Mouse (Mus musculus) kidney, adult 9 months (tissue): ENCODE data around the gene Hes5.
A peak's percentile ranks its signal among the peaks of the same experiment; 100 is the strongest.

Experiments
- DNase-seq: peaks from one replicate; pipeline ENCODE4 v3.0.0; 2022

The Hes5 gene

DNA sequence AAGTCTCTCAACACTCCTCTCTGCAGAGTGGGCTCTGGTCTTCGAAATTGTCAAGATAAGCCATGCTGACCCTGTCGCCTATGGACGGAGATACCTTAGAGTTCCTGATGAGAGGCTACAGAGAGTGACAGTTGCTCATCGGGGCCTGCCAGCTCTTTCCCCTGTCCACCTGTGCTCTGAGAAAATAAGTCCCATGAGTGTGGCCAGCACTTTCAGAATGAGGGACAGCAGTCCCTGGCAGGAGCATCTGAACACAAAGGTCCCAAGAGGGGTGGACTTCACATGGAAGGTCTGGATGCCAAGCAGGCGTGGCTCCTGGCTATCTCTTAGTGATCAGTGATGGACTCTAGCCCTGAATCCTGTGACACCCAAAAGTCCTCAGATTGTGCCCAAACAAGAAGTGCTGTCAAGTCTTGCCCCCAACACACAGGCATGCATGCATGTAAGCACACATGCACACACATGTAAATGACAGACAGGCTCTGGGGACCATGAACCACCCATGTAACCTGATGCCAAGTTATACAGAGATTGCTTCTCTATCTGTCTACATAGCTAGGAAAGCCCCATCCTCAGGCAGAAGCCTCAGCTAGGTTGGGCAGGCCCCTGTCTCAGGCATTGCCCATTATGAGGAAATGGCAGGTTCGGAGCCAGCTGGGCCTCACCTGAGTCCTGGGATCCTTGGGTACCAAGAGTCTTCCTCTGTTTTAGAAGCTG lies 17.2 kb upstream of the Hes5 start:
- no peak for DNase-seq

DNA sequence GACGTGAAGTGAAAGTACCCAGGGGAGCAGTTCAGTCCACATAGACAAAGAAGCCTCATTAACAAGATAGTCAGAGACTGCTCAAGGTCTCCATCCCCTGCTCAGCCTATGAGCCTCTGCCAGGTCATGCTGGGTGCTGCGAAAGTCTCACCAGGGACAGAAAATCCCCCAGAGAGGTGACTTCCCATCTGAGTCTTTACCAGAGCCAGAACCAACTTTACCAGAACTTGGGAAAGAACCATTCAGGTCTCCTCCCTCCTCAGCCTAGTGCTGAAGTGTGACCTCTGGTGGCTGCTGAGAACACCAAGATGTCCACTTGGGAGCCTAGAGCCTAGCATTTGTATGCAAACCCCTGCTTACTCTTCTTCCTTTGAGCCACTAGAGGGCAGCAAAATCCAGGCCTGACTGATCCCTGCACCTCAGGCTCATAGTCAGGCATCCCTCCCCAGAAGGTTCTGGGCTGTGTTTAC lies 16.6 kb upstream of the Hes5 start:
- peak; percentile 91 for DNase-seq

DNA sequence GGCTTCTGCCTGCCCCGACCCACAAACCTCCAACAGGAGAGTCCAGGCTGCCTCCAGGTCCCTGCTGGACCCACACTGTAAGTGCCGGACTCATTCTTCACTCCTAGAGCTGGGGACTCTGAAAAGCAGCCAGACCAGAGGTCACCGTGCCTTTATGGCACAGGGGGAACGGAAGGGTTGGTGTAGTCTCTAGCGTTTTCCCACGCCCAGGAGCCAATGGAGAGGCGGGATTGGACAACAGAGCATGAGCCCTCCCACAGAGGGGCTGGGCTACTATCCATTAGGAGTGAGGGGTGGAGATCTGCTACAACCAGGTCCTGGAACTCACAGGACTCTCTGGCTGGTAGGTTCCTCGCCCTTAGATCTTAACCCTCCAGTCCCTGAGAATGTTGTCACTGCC lies 14.4 kb upstream of the Hes5 start:
- peak; percentile 89 for DNase-seq

DNA sequence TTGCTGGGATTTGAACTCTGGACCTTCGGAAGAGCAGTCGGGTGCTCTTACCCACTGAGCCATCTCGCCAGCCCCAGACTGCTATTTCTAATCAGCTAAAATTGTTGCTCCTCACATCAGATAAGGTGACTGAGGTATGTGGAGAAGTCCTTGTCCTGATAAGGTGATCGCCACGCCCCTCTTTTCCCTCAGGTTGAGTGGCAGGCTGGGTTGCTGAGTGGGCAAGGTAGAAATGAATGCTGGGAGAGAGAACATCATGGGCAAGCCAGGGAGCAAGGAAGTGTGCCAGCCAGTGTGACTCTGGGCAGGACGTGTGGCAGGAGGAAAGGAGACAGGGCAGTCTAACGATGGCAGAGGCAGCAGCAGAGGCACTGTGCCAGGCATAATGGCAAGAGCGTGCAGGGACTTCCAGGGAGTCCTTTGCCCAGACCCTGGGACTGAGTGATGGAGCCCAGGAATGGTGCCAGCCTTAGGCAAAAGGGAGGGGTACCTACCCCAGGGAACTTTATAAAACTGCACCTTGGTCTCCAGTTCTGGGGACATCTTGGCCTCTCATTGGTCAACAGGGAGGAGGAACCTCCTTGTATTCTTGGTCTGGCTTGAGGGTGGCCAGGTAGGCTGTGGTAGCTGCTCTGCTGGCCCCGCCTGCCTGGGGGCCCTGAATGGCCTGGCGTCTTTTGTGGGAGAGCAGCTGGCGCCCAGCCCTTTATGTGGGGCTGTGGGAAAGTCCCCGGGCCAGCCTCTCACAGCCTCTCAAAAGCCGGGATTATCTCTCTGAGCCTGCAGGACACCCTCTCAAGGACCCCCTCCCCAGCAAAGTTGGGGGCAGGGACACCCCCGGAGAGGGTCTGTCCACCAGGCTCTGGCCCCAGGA lies 12.4 kb upstream of the Hes5 start:
- no peak for DNase-seq

DNA sequence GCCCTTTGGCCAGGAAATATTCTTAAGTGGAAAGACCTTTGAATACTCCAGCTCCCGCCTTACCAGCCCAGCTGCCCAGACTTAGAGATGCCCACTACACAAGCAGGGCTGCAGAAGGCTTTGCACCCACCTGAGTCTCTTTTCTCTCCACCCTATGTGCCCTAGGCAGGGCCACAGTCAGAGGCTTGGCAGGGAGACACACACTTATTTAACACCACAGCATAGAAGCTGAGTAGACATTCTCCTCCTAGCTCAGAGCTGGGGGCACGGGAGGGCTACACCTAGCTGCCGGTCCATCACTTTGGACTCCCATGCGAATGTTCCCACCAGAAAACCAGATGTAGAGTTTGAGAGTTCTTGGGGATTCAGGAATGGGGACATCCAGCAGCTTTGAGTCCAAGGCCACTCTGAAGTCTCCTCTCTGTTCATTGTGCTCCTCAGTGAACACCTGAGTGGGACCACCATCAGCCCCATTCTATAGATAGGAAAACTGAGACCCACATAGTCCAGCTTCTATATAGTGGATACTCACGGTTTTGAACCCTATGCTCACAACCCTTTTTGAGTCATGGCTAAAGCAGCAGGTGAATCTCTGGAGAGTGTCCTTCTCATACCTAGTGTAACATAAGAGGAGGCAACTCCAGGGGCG lies 11.7 kb upstream of the Hes5 start:
- no peak for DNase-seq

DNA sequence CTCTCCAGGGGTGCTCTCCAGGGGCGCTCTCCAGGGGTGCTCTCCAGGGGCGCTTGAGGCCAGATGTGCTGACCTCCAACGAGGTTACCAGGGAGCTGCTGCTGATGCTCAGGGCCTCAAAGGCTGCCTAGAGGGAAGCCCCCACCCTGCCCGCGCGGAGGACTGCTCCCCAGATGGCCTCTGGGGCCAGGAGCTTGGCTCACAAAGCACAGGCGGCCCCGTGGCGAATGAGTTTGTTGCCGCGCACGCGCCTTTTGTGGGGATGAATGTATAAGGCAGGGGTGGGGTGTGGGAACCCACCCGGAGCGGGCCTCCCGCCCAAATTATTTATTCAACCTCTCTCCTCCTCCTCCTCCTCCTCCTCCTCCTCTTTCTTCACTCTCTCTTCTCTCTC lies 11.1 kb upstream of the Hes5 start:
- DNase-seq, result no peak

DNA sequence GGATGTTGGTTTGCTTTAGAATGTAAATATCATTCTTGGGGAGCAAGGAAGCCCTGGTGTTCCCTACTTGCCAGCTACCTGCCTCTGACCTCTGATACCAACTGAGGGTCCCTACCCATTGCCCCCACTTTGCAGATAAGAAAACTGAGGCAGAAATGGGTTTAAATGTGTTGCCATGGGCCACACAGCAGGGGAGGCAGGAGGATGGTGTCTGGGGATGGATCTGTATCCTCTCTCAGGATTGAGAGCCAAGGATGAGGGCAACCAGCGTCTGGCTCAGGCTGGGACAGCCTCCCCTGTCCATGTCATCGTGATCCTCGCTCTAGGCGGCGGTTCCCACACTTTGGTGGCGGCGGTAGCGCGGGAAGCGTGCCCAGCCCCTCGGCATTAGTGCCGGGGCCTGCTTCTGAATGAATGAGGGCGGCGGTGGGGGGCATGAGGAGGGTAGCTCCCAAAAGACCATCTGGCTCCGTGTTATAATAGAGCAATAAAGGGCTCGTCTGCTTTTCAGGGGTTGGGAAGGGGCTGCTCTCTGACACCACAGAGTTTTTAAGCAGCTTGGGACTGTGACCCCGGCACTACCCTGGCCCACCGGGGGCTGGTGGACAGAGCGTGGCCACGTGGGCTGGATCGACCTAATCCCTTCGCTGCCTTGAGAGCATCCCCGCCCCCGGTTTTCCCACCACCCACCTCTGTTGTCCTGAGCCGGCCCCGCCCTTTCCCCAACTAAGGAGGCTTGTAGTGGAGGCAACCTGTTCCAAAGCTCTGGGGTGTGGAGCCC lies 8.1 kb upstream of the Hes5 start:
- DNase-seq, result no peak

DNA sequence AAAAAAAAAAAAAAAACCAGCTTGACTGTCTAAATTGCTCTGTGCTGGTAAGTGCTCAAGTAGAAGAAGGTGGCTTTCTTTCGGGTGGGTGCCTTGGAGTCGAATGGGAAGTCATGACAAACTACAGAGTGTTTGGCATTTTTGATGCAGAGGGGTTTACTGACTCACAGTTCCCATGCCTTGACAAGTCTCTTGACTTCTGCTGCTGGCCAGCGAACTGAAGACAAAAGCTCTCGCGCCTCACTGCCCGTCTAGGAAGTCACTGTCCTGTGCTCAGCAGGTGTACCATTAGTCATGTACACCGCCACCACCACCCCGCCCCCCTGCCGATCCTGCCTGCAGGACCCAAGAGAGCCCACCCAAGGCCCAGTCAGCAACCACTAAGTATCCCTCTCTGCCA lies 4.1 kb upstream of the Hes5 start:
- no peak for DNase-seq

DNA sequence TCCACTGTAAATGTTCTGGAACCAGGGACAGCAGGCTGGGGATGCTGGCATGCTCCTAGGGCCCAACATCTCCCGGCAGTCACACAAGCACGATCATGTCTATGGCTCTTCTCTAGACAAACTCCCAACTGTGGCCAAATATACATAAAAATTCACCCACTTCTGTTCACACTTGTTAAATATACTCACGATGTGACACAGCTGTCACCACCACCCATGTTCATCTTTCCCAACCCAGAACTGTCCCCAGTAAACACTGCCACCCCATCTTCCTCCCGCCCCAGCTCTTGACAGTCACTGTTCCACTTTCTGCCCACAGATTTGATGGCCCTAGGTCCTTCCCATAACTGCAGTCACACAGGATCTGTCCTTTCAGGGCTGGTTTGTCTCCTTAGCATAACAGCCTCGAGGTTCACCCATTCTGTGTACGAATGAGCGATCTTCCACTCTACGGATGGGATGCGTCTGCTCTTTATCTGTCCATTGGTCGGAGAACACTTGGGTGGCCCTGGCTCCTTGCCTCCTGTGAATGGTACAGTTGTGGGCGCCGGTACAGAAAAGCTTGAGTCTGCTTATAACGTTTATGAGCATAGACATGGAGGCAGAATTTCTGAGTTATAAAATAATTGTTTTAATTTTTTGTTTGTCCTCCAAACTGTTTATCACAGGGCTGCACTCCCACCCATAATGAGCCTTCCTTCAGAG lies 3.3 kb upstream of the Hes5 start:
- no peak for DNase-seq

DNA sequence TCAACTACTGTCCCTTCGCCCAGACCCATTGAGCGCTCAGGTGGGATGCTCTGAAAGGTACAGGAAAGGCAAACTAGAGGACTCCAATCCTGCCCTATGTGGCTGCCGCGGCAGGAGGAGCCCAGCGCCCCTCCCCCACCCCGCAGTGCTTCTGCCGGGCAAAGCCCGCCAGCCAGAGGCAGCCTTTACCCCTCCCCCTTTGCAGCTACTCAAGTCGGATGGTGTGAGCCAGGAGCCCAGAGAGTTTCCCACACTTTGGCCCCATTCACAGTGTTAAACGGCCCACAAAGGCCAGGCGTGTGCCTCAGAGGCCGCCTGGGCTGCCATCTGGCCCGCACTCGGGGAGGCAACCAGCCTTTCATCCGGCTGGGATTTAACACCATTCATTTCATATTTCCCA lies 2.6 kb upstream of the Hes5 start:
- DNase-seq, result no peak

DNA sequence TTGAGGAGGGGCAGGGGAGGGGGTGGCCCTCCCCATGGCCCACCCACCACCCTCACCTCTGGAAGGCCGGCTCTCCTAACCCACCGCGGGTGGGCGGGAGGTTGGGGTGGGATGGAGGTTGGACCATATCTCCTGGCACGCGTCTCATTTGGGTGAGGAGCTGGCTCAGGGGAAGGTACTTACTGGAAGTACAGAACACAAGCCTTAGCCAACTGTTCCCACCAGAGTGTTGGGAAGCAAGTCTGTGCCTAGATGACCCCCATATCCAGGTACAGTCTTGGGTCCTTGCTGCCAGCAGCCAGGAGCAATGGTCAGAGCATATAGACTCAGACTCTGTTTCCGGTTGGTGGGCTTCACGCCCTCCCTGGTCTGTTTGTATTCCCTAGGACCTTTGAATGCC lies 2.1 kb upstream of the Hes5 start:
- no peak for DNase-seq

DNA sequence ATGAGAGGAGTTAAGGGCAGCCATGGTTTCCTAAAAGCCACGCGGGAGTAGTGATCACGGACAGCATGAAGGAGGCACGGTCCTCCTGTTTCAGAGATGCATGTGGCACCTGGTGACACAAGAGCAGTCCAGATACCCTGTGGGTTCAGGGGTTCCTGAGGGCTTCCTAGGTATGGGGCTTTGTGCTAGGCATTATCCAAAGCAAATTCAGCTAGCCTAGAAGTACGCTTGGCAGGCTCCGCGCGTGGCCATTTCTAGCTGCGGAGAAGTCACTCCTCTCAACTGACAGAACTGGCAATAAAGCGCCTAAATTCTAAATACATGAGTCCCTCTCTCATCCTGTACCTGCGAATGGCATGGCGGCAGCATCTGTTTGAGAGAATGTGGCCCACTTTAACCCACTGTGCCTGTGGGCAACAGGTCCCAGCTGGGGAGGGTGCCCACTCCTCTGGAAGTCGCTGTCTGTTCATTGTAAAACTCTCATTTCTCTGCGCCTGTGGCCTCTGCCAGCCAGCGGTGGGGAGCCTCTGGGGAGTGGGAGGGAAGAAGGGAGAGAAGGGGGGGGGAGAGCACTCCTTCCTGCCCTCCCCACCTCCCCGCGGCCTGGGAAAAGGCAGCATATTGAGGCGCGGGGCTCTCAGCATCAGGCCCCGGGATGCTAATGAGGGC lies 568 bp upstream of the Hes5 start:
- DNase-seq, result no peak

DNA sequence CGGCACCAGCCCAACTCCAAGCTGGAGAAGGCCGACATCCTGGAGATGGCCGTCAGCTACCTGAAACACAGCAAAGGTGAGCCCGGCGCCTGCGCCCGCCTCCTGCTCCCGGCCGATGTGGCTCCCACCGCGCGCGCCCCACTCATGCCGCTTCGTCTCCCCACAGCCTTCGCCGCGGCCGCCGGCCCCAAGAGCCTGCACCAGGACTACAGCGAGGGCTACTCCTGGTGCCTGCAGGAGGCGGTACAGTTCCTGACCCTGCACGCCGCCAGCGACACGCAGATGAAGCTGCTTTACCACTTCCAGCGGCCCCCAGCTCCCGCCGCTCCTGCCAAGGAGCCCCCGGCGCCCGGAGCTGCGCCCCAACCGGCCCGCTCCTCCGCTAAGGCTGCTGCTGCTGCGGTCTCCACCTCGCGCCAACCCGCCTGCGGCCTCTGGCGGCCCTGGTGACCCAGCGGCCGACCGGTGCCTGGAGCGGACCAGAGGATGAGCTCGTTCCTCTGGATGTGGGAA lies 559 bp downstream of the Hes5 start:
- DNase-seq, result no peak

DNA sequence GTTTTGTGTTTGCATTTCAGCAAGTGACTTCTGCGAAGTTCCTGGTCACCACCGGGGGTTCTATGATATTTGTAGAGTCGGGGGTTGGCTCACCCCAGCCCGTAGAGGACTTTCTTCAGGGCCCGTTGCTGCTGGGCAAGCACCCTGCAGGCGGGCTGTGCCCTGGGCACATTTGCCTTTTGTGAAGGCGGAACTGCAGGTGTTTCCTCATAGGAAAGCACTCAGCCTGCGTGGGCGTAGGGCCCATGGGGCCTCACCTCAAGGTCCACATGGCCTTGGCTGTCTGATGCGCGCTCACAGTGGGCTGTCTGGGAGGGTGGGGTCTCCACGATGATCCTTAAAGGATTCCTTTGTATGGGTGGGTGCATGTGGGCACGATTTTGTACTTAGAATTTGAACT lies 1.2 kb downstream of the Hes5 start:
- DNase-seq, result no peak

DNA sequence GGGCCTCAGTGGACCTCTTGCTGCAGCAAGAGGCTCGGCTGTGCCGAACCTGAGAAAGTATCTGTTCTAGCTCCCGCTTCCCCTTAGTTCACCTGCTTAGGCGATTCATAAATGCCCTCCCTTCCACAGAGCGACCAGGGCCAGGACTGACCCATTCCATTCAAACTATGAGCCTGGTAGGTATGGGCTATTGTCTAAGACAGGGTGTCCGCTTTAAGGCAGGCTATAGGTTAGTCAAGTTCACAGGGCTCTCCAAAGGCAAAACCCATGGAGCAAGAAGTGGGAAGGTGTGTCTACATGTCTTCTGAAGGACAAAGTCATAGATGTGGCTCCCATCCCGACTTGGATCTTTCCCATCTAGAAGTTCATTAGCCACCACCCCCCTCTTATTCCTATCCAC lies 2.0 kb downstream of the Hes5 start:
- DNase-seq, result no peak

DNA sequence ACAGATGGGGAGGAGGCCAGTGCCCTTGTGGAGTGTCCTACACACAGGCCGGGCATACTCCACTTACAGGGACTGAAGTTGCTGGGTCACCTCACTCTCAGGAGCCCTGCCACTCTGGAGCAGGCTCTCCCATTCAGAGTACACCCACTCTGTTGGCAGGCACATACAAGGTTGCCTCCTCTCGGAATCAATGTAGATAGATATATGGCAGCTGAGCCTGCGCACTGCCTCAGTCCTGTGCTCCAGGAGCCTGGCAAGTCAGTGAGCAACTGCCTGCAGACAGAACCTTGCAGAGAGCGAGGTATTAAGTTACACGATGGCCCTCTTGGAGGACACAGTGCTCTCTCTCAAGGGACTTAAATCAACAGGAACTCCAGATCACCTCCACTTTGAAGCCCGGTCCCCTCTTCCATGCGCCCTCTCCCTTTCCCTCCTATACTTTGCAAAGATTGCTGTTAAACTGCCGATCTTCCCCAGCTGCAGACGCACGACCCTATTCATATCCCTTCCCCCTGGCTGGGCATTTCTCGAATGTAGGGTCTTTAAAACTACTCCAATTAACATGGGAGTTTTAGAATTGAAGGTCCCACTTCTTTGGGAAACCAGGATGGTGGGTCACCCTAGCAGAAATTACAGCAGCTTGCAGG lies 2.6 kb downstream of the Hes5 start:
- no peak for DNase-seq

DNA sequence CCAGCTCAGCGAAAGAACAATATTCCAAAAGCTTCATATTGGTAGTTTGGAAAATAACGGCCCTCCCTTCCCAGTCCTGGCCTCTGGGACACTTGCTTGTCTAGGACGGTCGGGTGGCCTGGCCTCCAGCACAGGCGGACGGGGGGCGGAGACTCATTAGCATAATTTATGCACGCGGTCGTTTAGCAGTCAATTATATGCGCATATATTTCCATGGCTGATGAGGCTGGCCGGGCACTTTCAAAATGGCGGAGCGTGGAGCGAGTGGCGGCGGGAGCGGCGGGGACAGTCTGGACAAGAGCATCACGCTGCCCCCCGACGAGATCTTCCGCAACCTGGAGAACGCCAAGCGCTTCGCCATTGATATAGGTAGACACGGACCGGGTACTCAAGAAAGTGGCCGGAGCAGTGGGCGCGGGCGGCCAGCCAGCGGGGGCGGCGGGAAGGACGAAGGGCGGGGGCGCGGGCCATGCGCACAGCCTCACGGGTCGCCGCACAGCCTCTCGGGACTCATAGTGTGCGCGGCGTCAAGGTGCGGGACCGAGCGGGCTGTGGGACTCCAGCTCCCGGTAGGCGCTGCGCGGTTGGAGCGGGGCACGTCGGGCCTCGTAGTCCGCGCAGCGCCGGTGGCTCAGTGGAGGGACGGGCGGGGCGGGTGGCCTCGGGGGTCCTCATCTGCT lies 3.3 kb downstream of the Hes5 start, which contains the start of gene Pank4:
Gene Pank4 (plus strand): TSS at position 223 of the 680 bp plus-strand sequence.
- peak; percentile 96 for DNase-seq

DNA sequence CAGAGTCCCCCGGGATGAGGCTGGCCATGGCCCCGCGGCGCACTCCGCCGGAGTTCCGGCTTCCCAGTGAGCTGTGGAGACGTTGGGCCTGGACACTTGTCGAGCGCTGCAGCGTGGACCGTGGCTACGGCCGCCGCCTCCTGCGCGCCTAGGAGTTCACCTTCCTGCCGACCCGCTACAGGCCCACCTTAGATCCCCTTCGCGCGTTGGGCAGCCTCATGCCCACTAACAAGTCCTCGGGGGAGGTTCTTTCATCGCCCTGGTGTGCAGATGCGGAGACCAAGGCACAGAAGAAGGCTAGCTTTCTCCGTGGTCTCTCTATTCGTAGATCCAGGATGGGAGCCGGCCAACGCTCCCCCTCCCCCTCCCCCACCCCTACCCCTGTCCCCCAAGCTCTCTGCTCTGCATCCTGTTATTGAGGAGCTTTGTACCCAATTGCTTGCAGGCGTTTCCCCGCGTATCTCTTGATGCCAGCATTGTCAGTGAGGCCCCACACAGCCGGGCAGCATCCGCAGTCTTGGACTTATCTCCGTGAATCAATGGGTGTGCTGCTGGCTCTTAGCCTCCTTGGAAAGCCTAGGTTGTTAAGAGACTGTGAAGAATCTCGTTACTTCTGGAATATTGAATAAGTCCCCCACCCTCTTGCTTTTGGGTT lies 4.0 kb downstream of the Hes5 start:
- no peak for DNase-seq

DNA sequence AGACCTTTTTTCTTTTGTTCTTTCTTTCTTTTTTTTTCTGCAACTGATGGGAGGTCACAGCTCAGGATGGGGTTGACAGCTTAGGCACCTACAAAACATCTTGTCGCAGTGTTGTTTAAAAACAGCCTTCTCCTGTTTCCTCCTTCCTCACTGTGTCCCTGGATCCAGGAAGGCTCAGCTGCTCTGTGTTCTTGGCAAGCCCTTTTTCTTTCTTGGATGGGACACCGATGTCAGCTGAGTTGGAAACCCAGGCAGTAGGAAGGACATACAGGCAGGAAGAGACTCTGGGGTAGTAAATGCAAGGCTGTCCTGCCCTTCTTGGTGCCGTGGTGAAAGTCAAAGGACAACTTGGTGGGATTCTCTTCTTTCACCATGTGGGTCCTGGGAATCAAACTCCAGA lies 5.1 kb downstream of the Hes5 start:
- no peak for DNase-seq

DNA sequence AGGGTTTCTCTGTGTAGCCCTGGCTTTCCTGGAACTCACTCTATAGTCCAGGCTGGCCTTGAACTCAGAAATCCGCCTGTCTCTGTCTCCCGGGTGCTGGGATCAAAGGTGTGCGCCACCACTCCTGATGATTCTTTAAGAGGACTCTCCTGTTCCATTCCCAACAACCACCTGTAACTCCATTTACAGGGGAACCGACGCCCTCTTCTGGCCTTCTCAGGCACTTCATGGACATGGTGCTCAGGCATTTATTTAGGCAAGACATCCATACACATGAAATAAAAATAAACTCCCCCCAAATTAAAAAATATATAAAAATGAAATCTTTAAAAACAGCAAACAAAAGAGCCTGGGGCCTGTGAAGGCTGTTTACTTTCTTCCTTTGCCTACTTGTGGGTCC lies 6.5 kb downstream of the Hes5 start:
- peak; percentile 62 for DNase-seq
